Mouse (Mus musculus) heart, postnatal 36 days (tissue): ENCODE results near the gene Stat6. TPM values are rescaled to one million over a fixed set of nuclear protein-coding genes. Genes with fewer than 3 reads are reported as not detected.

Source experiments
- DNase-seq, 2 experiments: peaks; one replicate each; pipeline ENCODE4 v3.0.0; 2021 to 2022
- intact Hi-C: fragments of 180-260 bp; cut with DNase I; formaldehyde crosslinking; loops from one replicate; pipeline ENCODE4 v1.15.1; 2025
- total RNA-seq, 2 experiments: library from RNA; stranded (reverse); gene quantifications; 2 replicates each; pipeline ENCODE4 v1.2.3; 2021

The Stat6 gene
- total RNA-seq, 2 experiments from 2014 or later, result 42.3 to 46.0 TPM

DNA sequence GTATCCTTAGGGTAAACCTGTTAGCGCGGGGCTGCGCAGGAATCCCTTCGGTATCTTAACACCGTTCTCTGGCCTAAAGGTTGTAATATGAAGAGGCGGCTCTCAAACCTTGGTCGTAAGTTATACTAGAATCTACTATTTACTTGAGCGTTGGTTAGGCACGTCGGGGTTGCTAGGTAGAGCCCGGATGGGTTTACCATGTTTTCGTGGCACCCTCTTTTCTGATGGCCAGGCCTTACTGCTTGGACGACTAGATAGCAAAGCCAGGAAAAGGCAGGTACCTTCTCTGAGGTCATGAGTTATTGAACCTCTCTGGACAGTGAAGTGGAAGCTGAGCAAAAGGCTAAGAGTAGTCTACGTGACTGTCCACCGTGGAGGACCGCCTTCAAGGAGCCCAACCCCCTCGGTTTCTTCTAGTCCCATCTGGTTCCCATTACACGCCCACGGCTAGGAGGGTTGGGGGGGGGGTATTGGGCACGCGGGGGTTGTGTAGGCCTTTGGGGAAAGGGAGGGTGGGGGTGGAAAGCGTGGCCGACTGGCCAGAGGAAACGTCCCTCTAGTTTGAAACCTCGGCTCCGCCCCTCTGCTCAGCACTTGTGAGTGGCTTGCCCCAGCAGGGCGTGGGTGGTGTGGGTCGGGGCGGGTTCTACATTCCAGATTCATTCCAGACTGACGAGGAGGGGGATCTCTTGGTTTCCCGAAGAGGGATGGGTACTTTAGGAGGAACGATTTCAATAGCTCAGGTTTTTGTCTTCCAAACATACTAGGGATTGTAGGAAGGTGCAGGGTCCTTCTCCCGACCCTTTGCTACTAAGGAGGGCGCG, 24.7 kb downstream of the Stat6 start:
- intact Hi-C loops, result loop anchor here (5.0 to 10.0 kb wide), 2 partner anchors 380 to 507 kb away; partner anchors contain the start of gene Mbd6
- DNase-seq, result peak; percentile 83 to 87

DNA sequence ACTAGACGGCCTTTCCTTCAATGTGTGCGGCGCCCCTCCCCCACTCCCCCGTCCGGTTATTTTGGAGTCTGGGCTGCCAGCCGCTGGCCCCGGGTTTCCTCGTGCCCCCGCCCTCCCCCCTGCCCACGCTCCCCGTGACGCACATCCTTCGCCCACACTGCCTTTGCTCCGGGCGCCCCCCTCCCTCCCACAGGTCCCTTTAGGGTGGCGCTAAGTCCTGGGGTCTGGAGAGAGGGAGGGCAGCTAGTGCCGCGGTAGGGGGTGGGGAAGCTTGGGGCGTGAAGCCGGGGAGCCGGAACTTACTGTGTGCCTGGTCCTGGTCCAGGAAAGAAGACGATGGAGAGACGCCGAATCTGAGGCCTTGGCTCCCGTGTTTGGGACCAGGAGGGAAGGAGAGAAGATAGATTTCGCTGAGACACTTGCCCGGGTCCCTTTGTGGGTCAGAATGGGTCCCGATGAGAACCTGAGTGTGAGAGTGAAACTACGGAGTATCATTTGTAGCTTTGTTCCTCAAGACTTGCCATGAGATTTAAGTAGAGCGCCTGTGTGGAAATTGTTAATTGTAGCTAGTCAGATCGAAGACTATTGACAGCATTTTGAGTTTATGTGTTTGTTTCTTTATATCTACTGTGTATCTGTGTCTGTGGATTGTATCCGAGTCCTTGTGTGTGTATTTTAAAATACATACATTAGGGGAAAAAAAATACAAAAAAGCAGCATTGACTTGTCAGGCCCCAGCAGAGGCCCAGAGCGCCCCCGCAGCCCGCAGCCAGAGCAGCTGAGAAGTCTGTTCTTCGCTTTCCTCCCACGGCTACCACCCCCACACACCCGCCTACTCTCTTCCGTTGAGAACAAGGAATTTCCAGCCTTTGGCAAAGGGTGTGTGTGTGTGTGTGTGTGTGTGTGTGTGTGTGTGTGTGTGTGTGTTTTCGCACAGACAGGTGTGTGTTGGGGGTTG, 25.6 kb downstream of the Stat6 start, which contains the start of gene Nab2:
Gene Nab2 (minus strand): TSS at position 476 of the 958 bp plus-strand sequence.
- DNase-seq, result peak; percentile 80 to 84
- intact Hi-C loops, result loop anchor here (5.0 to 10.0 kb wide), 2 partner anchors 381 to 506 kb away; partner anchors contain the start of gene Mbd6

DNA sequence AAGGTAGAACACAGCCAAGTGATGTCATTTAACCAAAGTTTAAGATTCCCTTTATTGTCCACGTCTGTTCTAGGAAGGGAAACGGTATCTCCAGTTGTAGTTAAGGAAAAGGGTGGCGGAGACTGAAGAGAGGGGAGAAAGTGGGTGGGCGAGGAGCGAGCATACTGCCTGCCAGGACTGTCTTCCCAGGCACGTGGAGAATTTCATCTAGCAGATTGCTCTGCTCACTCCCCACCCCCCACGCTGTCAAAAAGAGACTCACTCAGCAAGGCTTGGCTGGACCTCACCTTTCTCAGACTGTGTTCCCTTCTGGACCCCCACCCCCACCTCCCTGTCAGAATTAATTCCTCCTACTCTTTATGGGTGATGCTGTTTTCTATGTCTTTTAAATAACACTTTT, 26.4 kb downstream of the Stat6 start:
- intact Hi-C loops, result loop anchor here (5.0 to 10.0 kb wide), 2 partner anchors 382 to 506 kb away; partner anchors contain the start of gene Mbd6
- no peak for DNase-seq

DNA sequence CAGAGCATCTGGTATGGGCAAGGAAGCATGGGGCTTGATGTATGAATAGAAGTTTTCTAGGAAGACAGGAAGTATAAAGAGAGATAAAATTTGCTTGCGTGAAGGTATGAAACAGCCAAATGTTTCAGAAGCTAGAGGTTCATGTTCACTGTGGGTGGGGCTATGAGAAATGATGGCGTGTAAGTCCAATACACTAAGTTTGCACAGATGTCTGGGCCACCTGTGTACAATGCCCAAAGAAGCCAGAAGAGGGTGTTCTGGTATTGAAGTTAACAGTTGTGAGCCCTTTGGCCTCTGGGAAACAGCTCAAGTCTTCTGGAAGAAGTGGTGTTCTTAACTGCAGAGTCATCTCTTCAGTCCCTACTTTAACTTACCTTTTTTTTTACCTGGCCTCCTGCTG, 27.4 kb downstream of the Stat6 start:
- DNase-seq, result no peak
- intact Hi-C loops, result no loop called here

DNA sequence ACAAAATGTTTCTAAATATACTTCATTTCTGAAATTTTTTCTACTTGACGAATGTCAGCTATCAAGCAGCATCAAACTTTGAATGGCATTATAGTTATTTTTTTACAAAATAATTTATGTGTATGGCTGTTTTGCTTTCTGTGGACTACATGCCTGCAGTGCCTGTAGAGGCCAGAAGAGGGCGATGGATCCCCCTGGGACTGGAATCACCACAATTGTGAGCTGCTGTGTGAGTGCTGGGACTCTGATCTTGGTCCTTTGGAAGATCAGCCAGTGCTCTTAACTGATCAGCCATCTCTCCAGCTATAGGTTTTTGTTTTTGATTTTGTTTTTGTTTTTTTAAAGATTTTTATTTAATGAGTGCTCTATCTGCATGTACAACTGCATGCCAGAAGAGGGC, 28.5 kb downstream of the Stat6 start:
- DNase-seq, result no peak
- intact Hi-C loops, result no loop called here

DNA sequence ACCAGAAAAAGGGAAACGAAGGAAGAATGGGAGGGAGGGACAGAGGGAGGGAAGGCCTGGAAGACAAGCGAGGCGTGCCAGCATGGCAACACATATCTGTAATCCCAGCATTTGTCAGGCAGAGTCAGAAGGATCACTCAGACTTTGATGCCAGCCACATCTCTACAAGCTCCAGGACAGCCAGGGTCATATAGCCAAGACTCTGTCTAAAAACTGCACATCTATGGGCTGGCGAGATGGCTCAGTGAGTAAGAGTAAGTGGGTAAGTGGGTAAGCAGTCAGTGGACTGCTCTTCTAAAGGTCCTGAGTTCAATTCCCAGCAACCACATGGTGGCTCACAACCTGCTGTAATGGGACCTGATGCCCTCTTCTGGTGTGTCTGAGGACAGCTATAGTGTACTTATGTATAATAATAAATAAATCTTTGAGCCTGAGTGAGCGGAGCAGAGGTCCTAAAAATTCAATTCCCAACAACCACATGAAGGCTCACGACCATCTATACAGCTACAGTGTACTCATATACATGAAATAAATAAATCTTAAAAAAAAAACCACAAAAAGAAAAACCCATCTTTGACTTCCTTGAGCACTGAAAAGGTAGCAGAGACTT, 31.4 kb downstream of the Stat6 start:
- DNase-seq, result no peak
- intact Hi-C loops, result no loop called here

DNA sequence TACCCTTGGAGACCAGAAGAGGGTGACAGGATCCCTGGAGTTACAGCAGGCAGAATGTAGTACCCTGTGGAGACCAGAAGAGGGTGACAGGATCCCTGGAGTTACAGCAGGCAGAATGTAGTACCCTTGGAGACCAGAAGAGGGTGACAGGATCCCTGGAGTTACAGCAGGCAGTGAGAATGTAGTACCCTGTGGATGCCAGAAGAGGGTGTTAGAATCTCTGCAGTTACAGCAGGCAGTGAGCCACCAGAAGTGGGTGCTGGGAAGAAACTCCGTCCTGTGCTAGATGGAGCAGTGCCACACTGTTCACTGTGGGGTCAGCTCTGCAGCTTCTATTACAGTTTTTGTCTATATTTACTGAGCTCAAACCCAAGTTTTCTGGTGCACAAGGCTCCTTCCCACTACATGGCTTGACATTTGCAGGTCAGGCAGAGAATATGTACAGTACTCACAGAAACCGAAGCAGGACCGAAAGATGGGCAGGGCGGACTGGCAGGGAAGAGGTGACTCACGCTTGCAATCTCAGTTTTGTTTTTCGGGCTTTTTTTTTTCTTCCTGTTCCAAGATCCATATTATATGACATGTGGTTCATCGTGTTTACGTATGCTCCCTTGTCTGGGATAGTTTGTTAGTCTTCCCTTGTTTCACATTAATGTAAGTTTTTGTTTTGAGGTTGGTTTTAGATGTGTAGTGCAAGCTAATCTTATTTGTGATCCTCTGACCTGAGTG, 32.2 kb downstream of the Stat6 start:
- intact Hi-C loops, result loop anchor here (5.0 kb wide), 2 partner anchors 108 to 332 kb away; partner anchors contain the start of gene Hsd17b6
- peak; percentile 86 to 90 for DNase-seq

DNA sequence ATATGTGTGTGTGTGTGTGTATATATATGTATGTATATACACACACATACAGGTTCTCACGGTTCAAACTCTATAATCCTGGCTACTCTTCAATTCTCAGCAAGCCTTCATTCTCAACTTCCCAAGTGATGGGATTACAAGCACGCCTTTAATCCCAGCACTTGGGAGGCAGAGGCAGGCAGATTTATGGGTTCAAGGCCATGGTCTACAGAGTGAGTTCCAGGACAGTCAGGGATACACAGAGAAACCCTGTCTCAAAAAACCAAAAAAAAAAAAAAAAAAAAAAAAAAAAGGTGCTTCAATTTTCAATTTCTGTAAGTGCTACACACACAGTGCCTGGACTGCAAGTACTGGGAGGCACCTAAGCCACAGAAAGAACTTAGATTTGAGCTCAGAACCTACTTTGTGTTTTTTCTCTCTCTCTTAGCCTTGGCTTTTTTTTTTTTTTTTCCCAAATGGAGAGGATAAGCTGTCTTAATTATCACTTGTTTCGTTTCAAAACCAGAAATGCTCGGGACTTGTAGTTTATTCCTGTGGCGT, 33.1 kb downstream of the Stat6 start:
- no peak for DNase-seq
- intact Hi-C loops, result loop anchor here (5.0 kb wide), 2 partner anchors 109 to 331 kb away; partner anchors contain the start of gene Hsd17b6

DNA sequence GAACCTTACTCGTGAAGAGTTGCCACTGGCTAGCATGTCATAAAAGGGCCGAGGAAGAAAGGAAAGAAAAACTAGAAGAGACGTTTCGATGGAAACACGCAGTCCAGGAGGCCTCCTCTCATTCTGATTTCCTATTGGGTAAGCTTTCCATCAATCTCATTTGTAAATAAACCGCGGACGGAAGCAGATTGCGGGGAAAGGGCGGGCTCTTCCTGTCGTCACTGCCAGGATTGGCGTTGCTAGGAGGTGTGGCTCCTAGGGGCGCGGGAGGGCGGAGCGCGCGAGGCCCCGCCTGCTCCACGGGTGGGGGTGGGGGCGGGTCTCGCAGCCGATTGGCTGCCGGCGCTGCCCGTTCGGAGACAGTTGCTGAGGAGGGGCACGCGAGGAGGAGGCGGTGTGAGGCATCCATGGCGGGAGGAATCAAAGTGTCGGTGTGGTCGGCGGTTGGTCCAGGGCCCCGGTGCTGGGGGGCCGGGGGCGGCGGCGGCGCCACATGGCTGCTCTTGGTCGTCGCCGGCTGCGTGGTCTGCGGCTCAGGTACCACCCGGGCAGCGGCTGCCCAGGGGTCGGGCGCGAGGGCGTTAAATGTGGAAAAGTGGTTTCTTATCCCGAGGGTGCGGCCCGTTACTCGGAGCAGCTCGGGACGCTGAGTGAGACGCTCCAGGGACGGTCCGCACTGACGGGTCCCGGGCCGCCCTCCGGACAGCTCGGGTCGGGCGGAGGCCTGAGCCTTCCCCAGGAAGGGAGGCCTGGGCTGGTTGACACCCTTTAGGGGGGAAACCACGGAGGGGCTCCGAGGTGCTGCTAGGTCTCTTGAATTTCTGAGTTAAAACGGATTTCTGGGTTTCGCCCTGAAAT, 34.1 kb downstream of the Stat6 start:
- DNase-seq, result peak; percentile 89 to 90
- intact Hi-C loops, result loop anchor here (5.0 kb wide), 2 partner anchors 110 to 330 kb away; partner anchors contain the start of gene Hsd17b6

DNA sequence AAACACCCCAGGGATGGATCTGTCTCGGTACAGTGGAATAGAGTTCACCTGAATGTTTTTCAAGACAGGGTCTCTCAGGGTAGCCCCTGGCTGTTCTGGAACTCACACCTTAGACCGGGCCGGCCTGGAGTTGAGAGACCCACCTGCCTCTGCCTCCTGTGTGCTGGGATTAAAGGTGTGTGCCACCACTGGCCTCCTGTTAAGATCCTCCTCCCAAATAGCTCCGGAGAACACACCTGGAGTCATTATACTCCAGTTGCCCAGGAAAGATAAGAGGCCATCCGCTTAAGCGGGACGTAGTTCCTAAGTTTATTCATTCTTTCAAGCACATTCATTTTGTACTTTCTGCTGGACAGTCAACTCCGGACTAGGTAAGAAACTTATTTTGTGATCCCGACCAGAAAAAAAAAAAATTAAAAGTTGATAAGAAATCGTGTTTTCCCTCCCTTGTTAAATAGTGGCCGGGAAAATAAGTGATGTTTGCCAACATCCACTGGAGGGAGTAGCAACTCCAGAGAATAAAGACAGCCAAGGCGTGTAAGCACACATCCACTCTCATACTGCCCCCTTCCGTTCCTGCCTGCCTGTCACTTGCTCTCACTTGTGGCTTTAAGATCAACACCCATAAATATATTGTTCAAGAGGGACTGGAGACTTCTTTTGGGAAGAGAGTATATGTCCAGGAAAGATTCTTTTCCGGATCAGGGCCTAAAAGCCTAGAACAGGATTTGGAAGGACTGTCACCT, 35.0 kb downstream of the Stat6 start:
- peak in 1 of 2 experiments; percentile 47 for DNase-seq
- intact Hi-C loops, result loop anchor here (5.0 kb wide), 2 partner anchors 110 to 330 kb away; partner anchors contain the start of gene Hsd17b6

DNA sequence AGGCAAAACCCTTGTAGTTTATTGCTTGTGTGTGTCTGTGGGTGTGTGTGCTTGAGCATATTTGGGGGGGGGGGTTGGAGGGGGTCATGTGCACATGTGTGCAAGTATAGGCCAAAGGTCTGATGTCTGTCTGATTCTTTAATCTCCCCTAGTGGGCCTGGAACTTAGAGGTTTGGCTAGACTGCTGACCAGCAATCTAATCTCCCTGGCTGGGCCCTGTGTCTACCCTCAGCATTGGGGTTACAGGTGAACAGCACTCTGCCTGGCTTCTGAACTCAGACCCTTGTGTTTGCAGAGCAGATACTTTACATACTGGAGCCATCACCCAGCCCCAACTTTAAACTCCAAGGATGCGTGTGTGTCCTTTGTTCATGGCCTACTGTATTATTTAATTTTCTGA, 36.4 kb downstream of the Stat6 start:
- intact Hi-C loops, result loop anchor here (5.0 kb wide), 2 partner anchors 112 to 328 kb away; partner anchors contain the start of gene Hsd17b6

DNA sequence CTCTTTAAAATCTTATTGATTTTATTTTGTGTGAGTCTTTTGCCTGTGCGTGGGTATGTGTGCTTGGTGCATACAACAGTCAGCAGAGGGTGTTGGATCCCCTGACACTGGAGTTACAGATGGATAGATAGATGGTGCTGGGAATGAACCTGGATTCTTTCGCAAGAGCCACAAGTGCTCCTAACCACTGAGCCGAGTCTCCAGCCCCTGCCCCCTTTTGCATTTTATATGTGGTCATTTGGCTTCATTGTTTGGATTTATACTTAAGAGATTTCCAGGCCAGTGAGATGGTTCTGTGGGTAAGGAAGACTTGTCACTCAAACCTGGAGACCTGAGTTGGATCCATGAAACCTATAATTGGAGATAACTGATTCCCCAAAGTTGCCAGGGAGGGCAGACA, 37.1 kb downstream of the Stat6 start:
- no peak for DNase-seq
- intact Hi-C loops, result loop anchor here (5.0 kb wide), 2 partner anchors 113 to 327 kb away; partner anchors contain the start of gene Hsd17b6

More for the DNA sequence above, 36.4 kb downstream of the Stat6 start:
- DNase-seq, result no peak

DNA sequence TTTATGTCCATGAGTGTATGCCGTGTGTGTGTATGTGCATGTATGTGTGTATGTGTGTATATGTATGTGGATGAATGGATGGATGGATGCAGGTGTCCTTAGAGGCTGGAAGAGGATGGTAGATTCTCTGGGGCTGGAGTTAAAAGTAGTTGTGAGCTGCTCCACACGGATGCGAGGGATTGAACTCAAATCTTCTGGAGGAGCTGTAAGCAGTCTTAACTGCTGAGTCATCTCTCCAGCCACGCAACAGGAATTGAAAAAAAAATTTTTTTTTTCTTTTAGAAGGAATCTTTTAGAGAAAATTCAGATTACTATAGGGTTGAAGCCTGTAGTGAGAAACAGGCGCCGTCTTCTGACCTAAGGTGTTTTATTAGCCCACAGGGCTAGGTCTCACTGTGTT, 40.1 kb downstream of the Stat6 start:
- intact Hi-C loops, result no loop called here
- DNase-seq, result no peak

DNA sequence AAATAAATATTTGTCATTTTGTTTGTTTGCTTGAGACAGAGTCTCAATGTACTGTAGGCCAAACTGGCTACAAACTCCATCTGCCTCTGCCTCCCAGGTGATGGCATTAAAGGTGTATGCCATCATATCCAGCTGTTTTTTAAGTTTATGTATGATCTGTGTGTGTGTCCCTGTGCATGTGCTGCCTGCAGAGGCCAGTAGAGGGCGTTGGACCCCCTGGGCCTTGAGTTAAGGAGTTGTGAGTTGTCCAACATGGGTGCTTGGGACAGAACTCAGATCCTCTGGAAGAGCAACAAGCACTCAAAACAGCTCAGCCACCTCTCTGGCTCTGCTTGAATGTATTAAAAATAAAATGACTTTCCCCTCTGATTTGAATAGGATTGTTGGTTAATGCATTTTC, 48.3 kb downstream of the Stat6 start:
- intact Hi-C loops, result no loop called here
- DNase-seq, result no peak

DNA sequence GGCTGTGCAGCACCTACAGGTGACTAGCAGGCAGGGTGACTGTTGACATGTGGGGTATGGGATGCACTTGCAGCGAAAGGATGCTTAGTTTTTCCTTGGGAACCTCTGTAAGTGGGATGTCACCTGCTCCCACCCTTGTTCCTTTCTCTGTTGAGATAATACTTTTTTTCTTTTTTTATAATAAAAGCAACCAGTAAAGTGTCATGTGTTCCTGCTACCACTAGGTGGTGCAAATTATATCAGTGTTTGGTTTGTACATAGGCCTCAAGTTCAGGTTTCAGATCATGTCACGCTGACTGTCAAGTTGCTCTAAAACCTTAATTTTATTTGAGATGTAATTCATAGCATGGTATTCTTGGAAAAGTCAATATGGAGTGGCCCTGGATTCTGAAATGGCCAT, 51.9 kb downstream of the Stat6 start:
- intact Hi-C loops, result loop anchor here (2.0 kb wide), 2 partner anchors 40 to 242 kb away; no protein-coding TSS in a partner anchor
- DNase-seq, result peak in 1 of 2 experiments; percentile 17

DNA sequence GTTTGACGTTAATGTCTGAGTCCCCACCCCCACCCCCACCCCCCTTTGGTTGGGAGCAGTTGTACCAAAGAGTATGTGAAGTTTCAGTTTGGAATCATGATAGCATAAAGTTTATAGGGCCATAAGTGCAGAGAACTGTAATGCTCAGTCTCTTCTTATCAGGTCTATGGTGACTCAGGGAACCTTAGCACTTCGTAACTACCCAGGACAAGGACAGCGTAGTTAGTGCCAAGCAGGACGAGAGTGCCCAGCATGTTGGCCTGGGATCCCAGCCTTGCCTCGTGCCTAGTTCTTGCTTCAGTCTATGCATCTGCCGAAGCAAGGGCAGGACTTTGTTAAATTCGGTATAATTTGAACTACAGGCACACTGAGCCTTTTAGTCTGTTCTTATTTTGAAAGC, 53.0 kb downstream of the Stat6 start:
- intact Hi-C loops, result loop anchor here (2.0 kb wide), 2 partner anchors 39 to 241 kb away; no protein-coding TSS in a partner anchor

DNA sequence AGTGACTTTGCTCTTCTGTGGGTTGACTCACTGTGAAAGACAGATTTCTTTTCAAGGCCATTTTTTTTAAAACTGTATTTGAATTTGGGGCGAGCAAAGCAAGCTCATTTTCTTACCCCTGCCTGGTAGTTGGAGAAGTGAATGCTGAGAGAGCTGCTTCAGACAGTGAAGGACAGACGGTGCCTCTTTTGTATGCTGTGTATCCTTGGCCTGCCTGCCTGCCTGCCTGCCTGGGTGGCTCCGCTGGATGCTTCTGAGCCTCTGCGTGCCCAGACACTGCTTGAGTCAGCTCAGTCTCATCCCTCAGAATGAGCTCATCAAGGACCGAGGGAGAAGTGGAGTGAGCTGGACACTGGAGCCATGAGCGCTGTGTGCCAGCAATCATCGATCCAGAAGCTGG, 56.2 kb downstream of the Stat6 start:
- intact Hi-C loops, result no loop called here
- no peak for DNase-seq

More for the DNA sequence above, 53.0 kb downstream of the Stat6 start:
- no peak for DNase-seq
